Mouse (Mus musculus) megakaryocyte, embryonic 14.5 days (primary cell): ENCODE measurements around the gene Prtg.

Experiments used
- FLI1 ChIP-seq: IDR thresholded peaks from 2 replicates; pipeline ENCODE4 v1.6.1; 2012; ENCODE audit warnings: low read length, inconsistent platforms, mixed read lengths
- GATA1 ChIP-seq: IDR thresholded peaks from 3 replicates; pipeline ENCODE4 v1.6.1; 2012; ENCODE audit warnings: mixed read lengths, low read length, inconsistent platforms, borderline replicate concordance

GRCm38 (mm10) chr9:72795243-72795642, 11.4 kb upstream of the Prtg start:
- TF ChIP-seq GATA1 (no peak), FLI1 (no peak)
